Mouse (Mus musculus) bone marrow, adult 2 months (tissue): ENCODE measurements around the gene Bcam.

Source experiments
- CTCF ChIP-seq: fragments of 200-500 bp; IDR thresholded peaks from 2 replicates; pipeline ENCODE4 v1.5.1; 2011; ENCODE audit warnings: low read length, control low read depth; ENCODE audit not compliant: control insufficient read depth, insufficient read depth
- POLR2A ChIP-seq: fragments of 200-500 bp; IDR thresholded peaks from 2 replicates; pipeline ENCODE4 v1.6.1; 2011; ENCODE audit warnings: low read depth, mild to moderate bottlenecking, control low read depth, low read length, borderline replicate concordance; ENCODE audit not compliant: control insufficient read depth

GRCm38 (mm10) chr7:19783630-19784029 is 12.8 kb upstream of the Bcam start:
- TF ChIP-seq CTCF (no peak), POLR2A (no peak)
